8 mouse cellular contexts compared by ENCODE assay signal in the genomic region with DNA sequence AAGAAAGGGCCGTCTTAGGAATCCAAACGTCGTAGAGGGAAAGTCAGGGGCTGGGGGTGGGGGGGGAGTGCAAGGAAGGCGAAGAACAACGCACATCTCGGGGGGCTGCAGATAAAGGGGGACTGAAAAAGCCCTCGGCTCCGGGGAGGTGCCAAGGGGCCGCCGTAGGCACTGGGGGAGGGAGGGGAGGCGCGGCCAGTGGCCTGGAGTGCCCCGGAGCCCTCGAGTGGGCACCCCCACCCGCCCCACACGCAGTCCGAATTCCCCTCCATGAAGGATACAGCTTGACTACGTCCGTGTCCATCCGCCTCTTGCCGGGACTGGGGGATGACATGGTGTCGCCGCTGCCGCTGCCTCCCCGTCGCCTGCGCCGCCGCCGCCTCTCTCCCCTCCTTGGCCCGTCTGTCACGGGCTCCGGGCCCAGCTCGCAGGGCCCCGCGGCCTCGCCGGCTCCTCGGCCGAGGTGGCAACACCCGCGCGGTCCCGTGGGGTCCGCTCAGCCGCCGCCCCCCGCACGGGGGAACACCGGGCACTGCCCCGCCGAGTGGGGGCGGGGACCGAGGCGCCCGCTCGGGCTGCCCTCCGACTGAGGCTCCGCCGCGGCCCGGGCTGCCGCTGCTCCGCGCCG. TPM values are rescaled to one million over a fixed set of nuclear protein-coding genes. Genes with fewer than 3 reads are reported as not detected.
DNase-seq lines count a peak whose midpoint lies in the region; ATAC-seq and TF ChIP-seq lines count a peak whose summit lies in the region.
"Not testable (repeated sequence)": the region's sequence is repeated elsewhere in the genome, so short reads cannot be mapped to it uniquely, and the experiment has no call there.

No protein-coding gene starts in this region.

- not testable (repeated sequence) for H3K9me3 ChIP-seq in ES-Bruce4 (replicated peaks; ENCODE audit: control insufficient read depth, insufficient read depth, low read length, poor library complexity, severe bottlenecking); forebrain, postnatal 0 days (ENCODE audit: low read length); hindbrain, embryonic 11.5 days (ENCODE audit: control insufficient read depth, low read length); midbrain, postnatal 0 days (ENCODE audit: low read length); stomach, postnatal 0 days (ENCODE audit: control insufficient read depth, low read length)

- not testable (repeated sequence) for TF ChIP-seq POLR2A in ES-Bruce4 (IDR thresholded peaks at IDR 0.05; ENCODE audit: insufficient read depth, low read length); cerebellum, adult 2 months (IDR thresholded peaks at IDR 0.05; ENCODE audit: borderline replicate concordance, insufficient read depth, low read length); lung, adult 2 months (IDR thresholded peaks at IDR 0.05; ENCODE audit: borderline replicate concordance, extremely low read depth, low read depth, low read length)

- H3K4me1 ChIP-seq in ES-Bruce4 (ENCODE audit: control insufficient read depth, insufficient read depth, low read length); cerebellum, adult 2 months (ENCODE audit: control insufficient read depth, insufficient read depth, low read length); forebrain, postnatal 0 days (ENCODE audit: insufficient read depth); hindbrain, embryonic 11.5 days (replicated peaks; ENCODE audit: control insufficient read depth, insufficient read depth, low read length); lung, adult 2 months (ENCODE audit: control insufficient read depth, insufficient read depth, low read length); midbrain, postnatal 0 days (ENCODE audit: insufficient read depth, low read length); stomach, postnatal 0 days (replicated peaks; ENCODE audit: control insufficient read depth, insufficient read depth): not testable (repeated sequence)

- H3K27me3 ChIP-seq in ES-Bruce4 (ENCODE audit: control insufficient read depth, insufficient read depth, low read length, poor library complexity, severe bottlenecking); cerebellum, adult 2 months (ENCODE audit: control insufficient read depth, insufficient read depth, low read length); forebrain, postnatal 0 days (ENCODE audit: insufficient read depth, low read length); hindbrain, embryonic 11.5 days (ENCODE audit: control insufficient read depth, insufficient read depth, low read length); midbrain, postnatal 0 days (ENCODE audit: insufficient read depth, low read length); stomach, postnatal 0 days (ENCODE audit: control insufficient read depth, insufficient read depth, low read length): not testable (repeated sequence)

- TF ChIP-seq CTCF in ES-Bruce4 (IDR thresholded peaks at IDR 0.05; ENCODE audit: low read depth, low read length); cerebellum, adult 2 months (IDR thresholded peaks at IDR 0.05; ENCODE audit: borderline replicate concordance, insufficient read depth, low read depth, low read length); forebrain, postnatal 0 days (IDR thresholded peaks at IDR 0.05; ENCODE audit: low read depth); layer of hippocampus, adult 2 months (conservative IDR thresholded peaks at IDR 0.05); lung, adult 2 months (IDR thresholded peaks at IDR 0.05; ENCODE audit: insufficient read depth, low read length); midbrain, postnatal 0 days (IDR thresholded peaks at IDR 0.05); stomach, postnatal 0 days (IDR thresholded peaks at IDR 0.05; ENCODE audit: low read depth): not testable (repeated sequence)

- not testable (repeated sequence) for H3K27ac ChIP-seq in ES-Bruce4 (ENCODE audit: insufficient read depth, low read length)
- peak overlapping the region; percentile 51 for H3K27ac ChIP-seq in cerebellum, adult 2 months (ENCODE audit: insufficient read depth, low read length)
- H3K27ac ChIP-seq in forebrain, postnatal 0 days (ENCODE audit: low read depth, low read length) = peak overlapping the region; percentile 90
- H3K27ac ChIP-seq in hindbrain, embryonic 11.5 days (ENCODE audit: low read depth, low read length) = peak overlapping the region; percentile 86
- H3K27ac ChIP-seq in layer of hippocampus, adult 2 months = peak overlapping the region; percentile 94
- peak overlapping the region; percentile 90 for H3K27ac ChIP-seq in midbrain, postnatal 0 days (ENCODE audit: low read depth, low read length)
- H3K27ac ChIP-seq in stomach, postnatal 0 days (replicated peaks) = peak overlapping the region; percentile 95

- not testable (repeated sequence) for DNase-seq in cerebellum, adult 2 months; lung, adult 2 months
- peak; percentile 43 for DNase-seq in forebrain, postnatal 0 days
- peak; percentile 51 for DNase-seq in hindbrain, embryonic 11.5 days (ENCODE audit: low spot score)
- peak in 1 of 2 experiments; percentile 38 for DNase-seq in layer of hippocampus, adult 2 months (ENCODE audit: low spot score in 2 of 2)
- peak; percentile 29 for DNase-seq in midbrain, postnatal 0 days (ENCODE audit: low spot score)
- peak; percentile 61 for DNase-seq in stomach, postnatal 0 days (ENCODE audit: low spot score)

- H3K36me3 ChIP-seq in ES-Bruce4 (ENCODE audit: control insufficient read depth, insufficient read depth, low read length, poor library complexity, severe bottlenecking); forebrain, postnatal 0 days (ENCODE audit: insufficient read depth); hindbrain, embryonic 11.5 days (ENCODE audit: control insufficient read depth, insufficient read depth, low read length); midbrain, postnatal 0 days (ENCODE audit: insufficient read depth, low read length); stomach, postnatal 0 days (ENCODE audit: control insufficient read depth, insufficient read depth, low read length): not testable (repeated sequence)

- H3K4me3 ChIP-seq in ES-Bruce4 (ENCODE audit: low read depth, low read length) = peak overlapping the region; percentile 57
- peak overlapping the region; percentile 69 for H3K4me3 ChIP-seq in cerebellum, adult 2 months (replicated peaks; ENCODE audit: insufficient read depth, low read depth, low read length)
- peak overlapping the region; percentile 73 for H3K4me3 ChIP-seq in forebrain, postnatal 0 days (ENCODE audit: low read depth, low read length)
- H3K4me3 ChIP-seq in hindbrain, embryonic 11.5 days (ENCODE audit: low read depth, low read length) = peak overlapping the region; percentile 78
- peak overlapping the region; percentile 76 for H3K4me3 ChIP-seq in layer of hippocampus, adult 2 months
- H3K4me3 ChIP-seq in lung, adult 2 months (replicated peaks; ENCODE audit: extremely low read depth, low read depth, low read length) = peak overlapping the region; percentile 66
- peak overlapping the region; percentile 74 for H3K4me3 ChIP-seq in midbrain, postnatal 0 days (ENCODE audit: low read depth, low read length)
- H3K4me3 ChIP-seq in stomach, postnatal 0 days (ENCODE audit: low read depth, low read length) = peak overlapping the region; percentile 78

- H3K4me2 ChIP-seq in forebrain, postnatal 0 days (ENCODE audit: low read depth) = peak overlapping the region; percentile 74
- H3K4me2 ChIP-seq in hindbrain, embryonic 11.5 days (replicated peaks; ENCODE audit: low read depth, low read length) = peak overlapping the region; percentile 47
- H3K4me2 ChIP-seq in midbrain, postnatal 0 days (ENCODE audit: low read depth, low read length, poor library complexity, severe bottlenecking) = peak overlapping the region; percentile 91
- peak overlapping the region; percentile 68 for H3K4me2 ChIP-seq in stomach, postnatal 0 days (replicated peaks; ENCODE audit: low read depth)

- WGBS in cerebellum, adult 2 months = under 1% methylated on average over 46 of the region's 66 CpGs
- WGBS in forebrain, postnatal 0 days = under 1% methylated on average over 34 of the region's 66 CpGs
- 1% methylated on average over 43 of the region's 66 CpGs for WGBS in hindbrain, embryonic 11.5 days
- 1% methylated on average over 59 of the region's 66 CpGs for WGBS in lung, adult 2 months
- under 1% methylated on average over 22 of the region's 66 CpGs for WGBS in midbrain, postnatal 0 days
- WGBS in stomach, postnatal 0 days = 1% methylated on average over 29 of the region's 66 CpGs

- H3K9ac ChIP-seq in ES-Bruce4 (ENCODE audit: low read depth, poor library complexity, severe bottlenecking) = peak overlapping the region; percentile 89
- H3K9ac ChIP-seq in forebrain, postnatal 0 days = peak overlapping the region; percentile 84
- peak overlapping the region; percentile 83 for H3K9ac ChIP-seq in hindbrain, embryonic 11.5 days (ENCODE audit: low read depth, low read length)
- peak overlapping the region; percentile 91 for H3K9ac ChIP-seq in midbrain, postnatal 0 days (replicated peaks; ENCODE audit: low read length, poor library complexity, severe bottlenecking)
- H3K9ac ChIP-seq in stomach, postnatal 0 days (ENCODE audit: low read length) = peak overlapping the region; percentile 85

- not testable (repeated sequence) for TF ChIP-seq EP300 in ES-Bruce4 (IDR thresholded peaks at IDR 0.05; ENCODE audit: insufficient read depth, low read depth, low read length); stomach, postnatal 0 days (optimal IDR thresholded peaks at IDR 0.05)

- peak; percentile 65 for ATAC-seq in forebrain, postnatal 0 days
- ATAC-seq in hindbrain, embryonic 11.5 days (ENCODE audit: low FRiP score) = peak; percentile 79
- peak; percentile 73 for ATAC-seq in midbrain, postnatal 0 days (ENCODE audit: low FRiP score)
- peak; percentile 1; the same call in 1 of the 2 replicates for ATAC-seq in stomach, postnatal 0 days (ENCODE audit: low FRiP score, low TSS enrichment)

RNA-seq across cellular contexts. Expression of a gene that starts 0.5 kb away (rescaled TPM):
- polyA plus RNA-seq in ES-Bruce4 (2011; ENCODE audit: insufficient read depth, insufficient read length, low read depth, missing spikeins) = 64.6 and 68.1 TPM in 2 replicates
- polyA plus RNA-seq in cerebellum, adult 2 months (2012; rRNA removed) = 78.4 and 78.9 TPM in 2 replicates
- total RNA-seq in forebrain, postnatal 0 days (2014; rRNA removed) = 33.3 and 42.7 TPM in 2 replicates
- 31.3 and 37.7 TPM in 2 replicates for polyA plus RNA-seq in forebrain, postnatal 0 days (2015; fragmentation: Nextera tagmentation; extraction: Ambion mirVana)
- polyA plus RNA-seq in hindbrain, embryonic 11.5 days (2014; fragmentation: Nextera tagmentation; extraction: Ambion mirVana) = 54.9 and 56.1 TPM in 2 replicates
- total RNA-seq in layer of hippocampus, adult 2 months (2021) = 10 to 100 TPM; 87.9 to 88.1 TPM
- polyA plus RNA-seq in lung, adult 2 months (2012; rRNA removed) = 59.9 and 103 TPM in 2 replicates
- 47.8 and 57.0 TPM in 2 replicates for total RNA-seq in midbrain, postnatal 0 days (2014; rRNA removed)
- 40.0 and 43.1 TPM in 2 replicates for polyA plus RNA-seq in midbrain, postnatal 0 days (2015; fragmentation: Nextera tagmentation; extraction: Ambion mirVana)
- 25.2 and 28.8 TPM in 2 replicates for polyA plus RNA-seq in stomach, postnatal 0 days (2015; fragmentation: Nextera tagmentation; extraction: Ambion mirVana)

Comparison
In these comparisons a context has a peak if more than half of its experiments do, and no peak if none do; other contexts are left out.
1. ATAC-seq: peak in every context shown above with its lines; median percentile 79 in hindbrain, embryonic 11.5 days; 73 in midbrain, postnatal 0 days; 65 in forebrain, postnatal 0 days; 1 in stomach, postnatal 0 days.